Mouse (Mus musculus): Measurements from ENCODE around the gene Ap2a2. TPM values are rescaled to one million over a fixed set of nuclear protein-coding genes. Genes with fewer than 3 reads are reported as not detected.

Gene Ap2a2
- polyA plus RNA-seq, 1 experiment, result 58.1 TPM

DNA sequence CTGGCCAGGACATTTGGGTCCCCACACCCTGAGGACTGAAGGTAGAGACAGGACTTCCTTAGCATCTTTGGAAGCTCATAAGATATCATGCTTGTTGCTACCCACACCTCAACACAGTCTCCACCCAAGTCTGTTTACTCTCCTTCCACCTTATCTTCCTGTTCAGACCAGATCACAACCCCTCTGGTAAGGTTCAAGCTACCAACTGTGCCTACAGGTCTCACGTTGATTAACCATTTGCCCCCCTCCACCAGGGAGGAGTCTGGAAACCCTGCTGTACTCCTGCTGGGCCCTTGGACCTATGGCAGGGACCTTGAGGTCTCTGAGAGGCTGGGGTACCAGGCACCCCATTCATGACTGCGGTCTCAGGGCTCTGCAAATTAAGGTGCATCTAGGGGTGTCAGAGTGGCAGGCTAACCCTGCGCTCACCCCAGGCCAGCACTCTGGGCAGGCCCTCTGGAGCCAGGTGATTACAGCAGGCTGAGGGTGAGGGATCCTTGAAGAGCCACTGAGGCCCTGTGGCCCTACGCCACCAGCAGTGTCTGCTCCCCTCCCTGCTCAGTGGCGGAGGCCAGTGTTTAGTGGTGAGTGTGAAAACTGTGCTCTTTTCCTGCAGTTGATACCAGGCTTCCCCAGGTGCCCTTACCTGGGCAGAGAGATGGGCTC, 109.8 kb downstream of the Ap2a2 start:
- no peaks in the 10 kb centered on the region for H3K4me1 ChIP-seq (ENCODE audit: control insufficient read depth, insufficient read depth, low read length)
- TF ChIP-seq CTCF (IDR thresholded peaks at IDR 0.05; ENCODE audit: insufficient read depth, low read length), result no peak
- no peak for TF ChIP-seq POLR2A (IDR thresholded peaks at IDR 0.05; ENCODE audit: borderline replicate concordance, extremely low read depth, low read depth, low read length)
- no peak overlapping the region for H3K4me3 ChIP-seq (replicated peaks; ENCODE audit: extremely low read depth, low read depth, low read length)
- no peak for DNase-seq
- WGBS, result 72% methylated on average over 5 of the region's 5 CpGs

DNA sequence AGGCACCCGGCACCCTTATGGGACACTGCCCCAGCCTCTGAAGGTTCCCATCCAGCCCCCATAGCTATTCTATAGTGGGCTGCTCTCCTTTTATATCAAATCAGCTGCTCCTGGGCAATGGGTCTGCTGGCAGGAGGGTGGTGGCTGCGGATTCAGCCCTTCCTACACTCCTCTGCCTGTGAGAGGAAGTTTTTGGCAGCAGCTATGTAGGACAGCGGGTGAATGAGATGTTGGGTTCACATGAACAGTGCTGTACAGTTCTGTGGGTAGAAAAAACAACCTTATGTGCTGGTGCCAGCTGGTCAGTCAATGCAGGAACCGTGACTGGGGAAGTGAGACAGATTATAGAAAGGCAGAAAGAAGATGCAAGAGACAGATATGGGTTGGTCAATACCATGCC, 116.9 kb downstream of the Ap2a2 start:
- 72% methylated on average over 4 of the region's 4 CpGs for WGBS

More for the DNA sequence above, 116.9 kb downstream of the Ap2a2 start:
- TF ChIP-seq POLR2A (IDR thresholded peaks at IDR 0.05; ENCODE audit: borderline replicate concordance, extremely low read depth, low read depth, low read length) (no peak), CTCF (IDR thresholded peaks at IDR 0.05; ENCODE audit: insufficient read depth, low read length) (no peak)
- no peak overlapping the region for H3K4me3 ChIP-seq (replicated peaks; ENCODE audit: extremely low read depth, low read depth, low read length)
- no peak for DNase-seq
- no peaks in the 10 kb centered on the region for H3K4me1 ChIP-seq (ENCODE audit: control insufficient read depth, insufficient read depth, low read length)

Other genes starting within 250 kb of the Ap2a2 start
- gene Deaf1, start 234.5 kb upstream of the Ap2a2 start, polyA plus RNA-seq (2012; rRNA removed), result 18.6 and 22.7 TPM in 2 replicates
- 37.2 and 49.2 TPM in 2 replicates for gene Tmem80, start 234.4 kb upstream of the Ap2a2 start, polyA plus RNA-seq (2012; rRNA removed)
- 112 and 143 TPM in 2 replicates for gene Eps8l2, start 223.3 kb upstream of the Ap2a2 start, polyA plus RNA-seq (2012; rRNA removed)
- 145 and 204 TPM in 2 replicates for gene Taldo1, start 170.0 kb upstream of the Ap2a2 start, polyA plus RNA-seq (2012; rRNA removed)
- 57.1 and 64.8 TPM in 2 replicates for gene Gatd1, start 148.0 kb upstream of the Ap2a2 start, polyA plus RNA-seq (2012; rRNA removed)
- gene Cend1, start 132.7 kb upstream of the Ap2a2 start, polyA plus RNA-seq (2012; rRNA removed), result 0.38 and 0.56 TPM in 2 replicates
- gene Slc25a22, start 124.3 kb upstream of the Ap2a2 start, polyA plus RNA-seq (2012; rRNA removed), result 47.3 and 48.6 TPM in 2 replicates
- gene Pidd1, start 118.1 kb upstream of the Ap2a2 start, polyA plus RNA-seq (2012; rRNA removed), result 6.7 and 7.1 TPM in 2 replicates
- 415 and 591 TPM in 2 replicates for gene Rplp2, start 114.8 kb upstream of the Ap2a2 start, polyA plus RNA-seq (2012; rRNA removed)
- 289 and 356 TPM in 2 replicates for gene Pnpla2, start 107.0 kb upstream of the Ap2a2 start, polyA plus RNA-seq (2012; rRNA removed)
- 177 and 239 TPM in 2 replicates for gene Cracr2b, start 101.1 kb upstream of the Ap2a2 start, polyA plus RNA-seq (2012; rRNA removed)
- 537 and 555 TPM in 2 replicates for gene Cd151, start 94.8 kb upstream of the Ap2a2 start, polyA plus RNA-seq (2012; rRNA removed)
- 29.0 and 30.9 TPM in 2 replicates for gene Polr2l, start 87.0 kb upstream of the Ap2a2 start, polyA plus RNA-seq (2012; rRNA removed)
- gene Tspan4, start 86.9 kb upstream of the Ap2a2 start, polyA plus RNA-seq (2012; rRNA removed), result 91.1 and 150 TPM in 2 replicates
- 19.6 and 20.4 TPM in 2 replicates for gene Chid1, start 22.3 kb upstream of the Ap2a2 start, polyA plus RNA-seq (2012; rRNA removed)
- gene Muc6, start 93.1 kb downstream of the Ap2a2 start, polyA plus RNA-seq (2012; rRNA removed), result 0.03 and 0.04 TPM in 2 replicates
- gene Muc2, start 128.2 kb downstream of the Ap2a2 start, polyA plus RNA-seq (2012; rRNA removed), result 1.8 and 53.0 TPM in 2 replicates
- 0.37 and 0.38 TPM in 2 replicates for gene Muc5ac, start 226.8 kb downstream of the Ap2a2 start, polyA plus RNA-seq (2012; rRNA removed)